28 mouse cellular contexts compared by ENCODE assay signal in the genomic region with DNA sequence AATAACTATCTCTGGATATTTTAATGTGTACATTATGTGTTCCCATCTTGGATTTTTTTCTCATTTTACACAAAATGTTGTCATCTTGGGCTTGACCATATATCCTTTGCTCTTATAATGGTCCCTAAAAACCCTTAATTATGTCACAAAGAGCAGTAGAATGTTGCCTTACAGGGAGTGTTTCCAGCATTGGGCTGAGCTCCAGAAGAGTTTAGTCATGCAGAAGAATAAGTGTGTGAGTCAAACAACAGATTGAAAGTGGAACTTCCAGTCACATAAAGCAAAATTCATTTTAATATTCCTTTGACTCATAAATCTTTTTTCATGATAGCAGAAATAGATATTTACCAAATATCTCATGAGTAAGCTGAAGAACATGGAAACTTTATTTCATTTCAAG.
"Had no signal": no experiment of that assay in that cellular context is flagged by ENCODE, and none has a peak within 500 bp of the region (broad histone marks: within the 10 kb centered on the region; RNA-seq: fewer than 3 reads in every experiment).

No protein-coding gene starts in this region.

- ATAC-seq: hindbrain, embryonic 16.5 days; inflammation-experienced regulatory T-cells, adult 6 months; intestine, embryonic 15.5 days; intestine, postnatal 0 days; liver, embryonic 12.5 days had no signal

- H3K4me3 ChIP-seq: gastrocnemius, adult 2 months; heart, embryonic 10.5 days; heart, embryonic 12.5 days; hindbrain, embryonic 10.5 days; hindbrain, embryonic 12.5 days; intestine, embryonic 15.5 days; kidney, embryonic 15.5 days; limb, embryonic 13.5 days; limb, embryonic 15.5 days; liver, embryonic 12.5 days had no signal

- H3K27ac ChIP-seq: gastrocnemius, adult 2 months; heart, embryonic 10.5 days; hindbrain, embryonic 10.5 days; hindbrain, embryonic 12.5 days; hindbrain, embryonic 14.5 days; intestine, embryonic 15.5 days; kidney, embryonic 15.5 days; kidney, postnatal 0 days; limb, embryonic 13.5 days; limb, embryonic 15.5 days; liver, embryonic 12.5 days; liver, embryonic 14.5 days had no signal

- DNase-seq: gastrocnemius, adult 2 months; gastrocnemius, postnatal 10 days; gastrocnemius, postnatal 25 days; heart, adult 18-20 months; heart, postnatal 10 days; heart, postnatal 4 days; kidney, adult 18-20 months; kidney, adult 9 months; kidney, postnatal 14 days; kidney, postnatal 36 days; layer of hippocampus, adult 9-11 months; layer of hippocampus, postnatal 36 days; left cerebral cortex, postnatal 4 days had no signal
